Mouse (Mus musculus) macrophage (primary cell): ENCODE measurements around the gene Lrp5. TPM values are rescaled to one million over a fixed set of nuclear protein-coding genes. Genes with fewer than 3 reads are reported as not detected.

Experiments
- H3K27ac ChIP-seq: fragments of 350-480 bp; formaldehyde crosslinking; 2 replicates; pipeline ENCODE4 v1.9.0; 2021
- H3K36me3 ChIP-seq: fragments of 350-480 bp; formaldehyde crosslinking; 2 replicates; pipeline ENCODE4 v1.9.0; 2021; ENCODE audit errors: inconsistent target
- H3K4me3 ChIP-seq: fragments of 350-480 bp; formaldehyde crosslinking; 2 replicates; pipeline ENCODE4 v1.9.0; 2021; ENCODE audit errors: inconsistent target
- H3K79me2 ChIP-seq: fragments of 350-480 bp; formaldehyde crosslinking; 2 replicates; pipeline ENCODE4 v1.9.0; 2021; ENCODE audit errors: inconsistent target
- WGBS: methylation state at CpG from one replicate; pipeline ENCODE4 v1.1.7; 2026; ENCODE audit warnings: inconsistent platforms; ENCODE audit not compliant: missing documents; 5-methylcytosine and 5-hydroxymethylcytosine counted together
- polyA plus RNA-seq: library from polyadenylated mRNA; stranded (reverse); fragments of 250-400 nt; gene quantifications from 3 replicates; pipeline ENCODE4 v1.2.4, GENCODE M21; 2018; ENCODE audit warnings: inconsistent platforms
- total RNA-seq, 78 experiments: library from RNA; depleted of rRNA; stranded (reverse); fragments of 250-400 nt; gene quantifications; 1 replicate in 9 of 78; 2 replicates in 24 of 78; 3 replicates in 43 of 78; 4 replicates in 2 of 78; pipeline ENCODE4 v1.2.4; 2018; ENCODE audit warnings: inconsistent platforms in 56 of 78

Lrp5 gene
- total RNA-seq (2018; cell fraction: chromatin; rRNA removed): 10 to 100 TPM in 22 of 26 experiments, 1 to 10 TPM in 4; 2.6 to 58.2 (median 31.2) TPM
- 10 to 100 TPM; 13.9 to 33.5 (median 24.3) TPM for total RNA-seq (2018; cell fraction: cytosol; rRNA removed)
- total RNA-seq (2018; cell fraction: nucleus; rRNA removed): 10 to 100 TPM; 14.9 to 56.8 (median 34.7) TPM
- polyA plus RNA-seq: 17.5 to 23.7 TPM (median 23.5 TPM) in 3 replicates

DNA sequence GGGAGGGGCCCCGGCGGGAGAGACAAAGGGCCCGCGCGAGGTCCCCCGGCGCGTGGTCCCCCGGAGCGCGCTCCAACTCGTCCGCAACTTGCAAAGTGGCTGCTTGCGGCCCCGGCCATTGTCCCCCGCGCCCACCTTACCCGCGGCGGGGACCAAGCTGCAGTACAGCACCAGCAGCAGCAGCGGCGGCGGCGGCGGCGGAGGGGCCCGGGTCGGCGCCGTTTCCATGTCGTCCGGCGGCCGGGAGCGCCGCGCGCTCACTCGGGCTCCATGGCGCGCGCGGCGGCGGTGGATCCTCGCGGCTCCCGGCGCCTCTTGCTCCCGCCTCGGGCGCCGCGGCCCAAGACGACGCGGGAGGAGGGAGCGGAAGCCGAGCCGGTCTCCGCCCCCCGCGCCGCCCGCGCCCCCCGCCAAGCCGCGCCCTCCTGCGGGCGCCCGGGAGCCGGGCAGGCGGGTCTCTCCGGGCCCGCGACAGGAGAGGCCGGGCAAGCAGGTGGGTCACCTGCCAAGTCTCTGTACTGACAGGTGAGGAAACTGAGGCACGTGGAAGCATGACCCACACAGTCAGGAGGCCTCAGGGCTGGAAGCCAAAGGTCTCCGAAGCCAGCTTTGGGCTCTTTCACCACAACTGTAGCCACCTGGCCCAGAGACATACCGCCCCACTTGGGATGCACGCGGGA, at the start of gene Lrp5:
Gene Lrp5, minus strand, starts transcription at position 350 of the 680 bp plus-strand sequence.
- 2% methylated on average over 49 of the region's 83 CpGs for WGBS
- Histone ChIP-seq H3K4me3 (peak within 1 kb of the TSS; percentile 38), H3K79me2 (peaks cover 44% of the 10 kb centered on the region), H3K36me3 (no peaks in the 10 kb centered on the region), H3K27ac (peak within 1 kb of the TSS; percentile 69)

DNA sequence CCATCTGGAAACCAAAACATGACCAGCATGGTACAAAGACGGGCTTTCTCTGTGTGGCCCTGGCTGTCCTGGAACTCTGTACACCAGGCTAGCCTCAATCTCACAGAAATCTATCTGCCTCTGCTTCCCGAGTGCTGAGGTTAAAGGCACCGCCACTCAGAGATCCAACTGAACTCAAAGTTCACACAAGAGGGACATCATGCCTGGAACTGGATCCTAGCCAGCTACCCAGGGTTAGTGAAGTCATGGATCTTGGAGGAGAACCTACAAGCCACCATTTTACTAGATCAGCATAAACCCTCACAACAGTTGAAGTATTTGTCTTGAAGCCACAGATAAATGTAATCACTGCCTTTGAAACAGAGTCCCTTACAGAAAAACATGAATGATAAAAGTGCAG, 49.6 kb upstream of the Lrp5 start:
- 96% methylated on average over 3 of the region's 3 CpGs for WGBS
- H3K36me3 ChIP-seq: no peaks in the 10 kb centered on the region
- no peak overlapping the region for H3K27ac ChIP-seq
- no peaks in the 10 kb centered on the region for H3K79me2 ChIP-seq
- H3K4me3 ChIP-seq: no peak overlapping the region

DNA sequence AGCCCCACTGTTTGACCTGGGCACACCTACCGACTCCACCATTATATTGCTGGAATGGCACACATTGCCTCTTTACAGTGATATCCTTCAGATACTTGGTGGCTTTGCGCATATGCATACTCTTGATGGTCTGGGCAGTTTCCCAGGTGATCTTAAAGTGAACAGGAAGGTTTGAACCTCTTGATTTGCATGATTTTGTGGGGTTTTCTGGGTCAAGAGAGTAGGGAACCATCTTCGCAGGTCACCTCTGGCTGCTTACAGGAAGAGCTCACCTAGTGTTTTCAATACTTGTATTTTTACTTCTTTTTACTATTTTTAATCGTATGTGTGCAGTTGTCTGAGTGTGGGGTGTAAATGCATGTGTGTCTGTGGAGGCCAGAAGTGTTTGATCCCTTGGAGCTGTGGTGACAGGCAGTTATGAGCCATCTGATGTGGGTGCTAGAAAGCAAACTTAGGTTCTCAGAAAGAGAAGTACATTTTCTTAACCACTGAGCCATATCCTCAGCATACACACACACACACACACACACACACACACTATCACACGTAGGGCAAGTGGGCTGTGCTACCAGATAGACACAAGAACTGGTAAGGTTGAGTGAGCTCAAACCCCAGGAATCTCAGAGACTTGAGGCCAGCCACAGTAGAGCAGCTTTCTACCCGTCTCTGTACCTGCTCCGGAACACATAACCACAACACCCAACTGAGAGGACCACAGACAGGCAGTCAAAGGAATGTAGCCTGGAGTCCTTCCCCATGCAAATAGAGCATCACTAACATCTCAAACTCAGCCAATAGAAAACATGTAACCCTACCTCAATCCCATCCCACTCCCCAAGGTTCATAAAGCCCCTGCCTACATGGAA, 44.6 kb upstream of the Lrp5 start:
- Histone ChIP-seq H3K79me2 (no peaks in the 10 kb centered on the region), H3K4me3 (no peak overlapping the region), H3K36me3 (no peaks in the 10 kb centered on the region), H3K27ac (no peak overlapping the region)
- WGBS: 59% methylated on average over 6 of the region's 7 CpGs

DNA sequence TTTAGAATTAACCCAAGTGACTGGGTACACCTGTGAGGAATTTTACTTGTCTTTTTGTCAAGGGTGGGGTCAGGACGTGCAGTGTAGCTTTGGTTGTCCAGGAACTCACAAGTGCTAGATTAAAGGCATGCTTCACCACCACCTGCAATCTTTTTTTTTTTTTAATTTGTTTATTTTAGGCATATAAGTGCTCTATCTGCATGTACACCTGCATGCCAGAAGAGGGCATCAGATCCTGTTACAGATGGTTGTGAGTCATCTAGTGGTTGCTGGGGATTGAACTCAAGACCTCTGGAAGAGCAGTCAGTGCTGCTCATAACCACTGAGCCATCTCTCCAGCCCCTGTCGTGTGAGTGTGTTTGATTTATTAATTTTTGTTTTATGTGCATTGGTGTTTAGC, 42.5 kb upstream of the Lrp5 start:
- 92% methylated on average over 2 of the region's 2 CpGs for WGBS
- no peaks in the 10 kb centered on the region for H3K36me3 ChIP-seq
- H3K27ac ChIP-seq: no peak overlapping the region
- H3K79me2 ChIP-seq: no peaks in the 10 kb centered on the region
- H3K4me3 ChIP-seq: no peak overlapping the region

DNA sequence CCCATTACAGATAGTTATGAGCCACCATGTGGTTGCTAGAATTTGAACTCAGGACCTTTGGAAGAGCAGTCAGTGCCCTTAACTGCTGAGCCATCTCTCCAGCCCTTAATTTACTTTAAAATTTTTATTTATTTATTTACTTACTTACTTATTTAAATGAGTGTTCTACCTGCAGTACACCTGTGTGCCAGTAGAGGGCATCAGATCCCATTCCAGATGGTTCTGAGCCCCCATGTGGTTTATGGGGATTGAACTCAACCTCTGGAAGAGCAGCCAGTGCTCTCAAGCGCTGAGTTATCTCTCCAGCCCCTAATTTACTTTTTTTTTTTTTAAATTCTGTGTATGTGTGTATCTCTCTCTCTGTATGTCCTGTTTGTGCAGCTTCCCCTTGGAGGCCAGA, 38.4 kb upstream of the Lrp5 start:
- H3K27ac ChIP-seq: no peak overlapping the region
- H3K4me3 ChIP-seq: no peak overlapping the region
- 0% methylated on average over 1 of the region's 1 CpGs for WGBS
- H3K36me3 ChIP-seq: no peaks in the 10 kb centered on the region
- no peaks in the 10 kb centered on the region for H3K79me2 ChIP-seq

DNA sequence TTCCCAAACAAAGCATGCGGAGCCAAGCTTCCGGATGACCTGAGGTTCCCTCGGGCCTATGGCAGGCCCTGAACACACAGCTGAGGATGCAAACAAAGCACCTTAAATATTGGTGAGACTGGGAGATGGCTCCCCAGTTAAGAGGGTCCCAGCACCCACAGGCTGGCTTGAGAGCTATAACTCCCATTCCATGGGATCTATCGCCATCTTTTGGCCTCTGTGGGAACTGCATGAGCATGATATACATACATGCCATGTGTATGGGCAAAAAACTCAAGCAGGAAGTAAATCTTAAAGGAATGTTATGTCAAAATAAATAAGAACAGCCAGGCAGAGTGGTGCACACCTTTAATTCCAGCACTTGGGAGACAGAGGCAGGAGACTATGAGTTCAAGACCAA, 37.5 kb upstream of the Lrp5 start:
- Histone ChIP-seq H3K27ac (no peak overlapping the region), H3K36me3 (no peaks in the 10 kb centered on the region), H3K79me2 (no peaks in the 10 kb centered on the region), H3K4me3 (no peak overlapping the region)
- 79% methylated on average over 4 of the region's 4 CpGs for WGBS

DNA sequence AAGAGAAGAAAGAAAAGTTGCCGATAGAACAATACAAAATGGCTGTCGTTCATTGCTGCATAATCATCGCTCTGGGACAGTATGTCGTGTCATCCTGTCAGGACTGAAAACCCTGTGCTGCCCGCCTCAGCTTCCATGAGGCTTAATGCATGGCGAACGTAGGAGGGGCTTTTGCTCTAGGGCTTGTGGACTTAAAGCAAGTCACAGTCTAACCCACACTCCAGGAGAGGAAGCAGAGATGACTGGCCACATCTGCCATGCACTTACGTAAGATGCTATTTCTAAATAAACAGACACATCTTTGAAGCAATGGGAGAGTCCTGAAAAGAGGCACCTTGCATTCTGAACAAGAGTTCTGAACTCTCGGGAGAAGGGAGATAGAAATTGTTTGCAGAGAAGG, 36.8 kb upstream of the Lrp5 start:
- no peaks in the 10 kb centered on the region for H3K36me3 ChIP-seq
- WGBS: 54% methylated on average over 9 of the region's 9 CpGs
- H3K27ac ChIP-seq: no peak overlapping the region
- no peaks in the 10 kb centered on the region for H3K79me2 ChIP-seq
- no peak overlapping the region for H3K4me3 ChIP-seq

DNA sequence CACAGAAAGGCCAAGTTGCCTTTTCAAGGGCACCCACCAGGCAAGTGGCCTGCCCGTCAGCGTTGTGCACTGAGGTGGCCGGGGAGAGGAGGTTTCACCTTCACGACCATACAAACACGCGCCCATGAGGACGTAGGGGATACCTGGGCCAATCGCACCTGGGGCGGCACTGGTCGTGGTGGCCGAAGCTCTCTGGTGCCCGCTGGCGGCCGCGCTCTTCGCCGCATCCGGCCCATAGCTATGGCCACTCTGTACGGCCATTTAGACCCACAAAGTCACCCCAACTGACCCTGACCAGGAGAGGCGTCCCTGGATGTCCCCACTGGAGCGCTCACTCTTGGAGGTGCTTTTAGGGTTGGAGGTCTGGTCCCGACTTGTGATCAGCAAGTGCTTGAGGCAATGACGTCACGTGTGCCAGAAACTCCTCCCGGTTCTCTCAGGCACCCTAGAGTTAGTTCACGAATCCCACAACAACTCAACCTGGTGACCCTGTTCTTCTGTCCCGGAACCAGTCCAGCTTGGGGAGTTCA, 33.1 kb upstream of the Lrp5 start:
- no peak overlapping the region for H3K27ac ChIP-seq
- peak overlapping the region; percentile 22; the same call in 1 of the 2 replicates for H3K4me3 ChIP-seq
- WGBS: under 1% methylated on average over 26 of the region's 27 CpGs
- no peaks in the 10 kb centered on the region for H3K79me2 ChIP-seq
- no peaks in the 10 kb centered on the region for H3K36me3 ChIP-seq

DNA sequence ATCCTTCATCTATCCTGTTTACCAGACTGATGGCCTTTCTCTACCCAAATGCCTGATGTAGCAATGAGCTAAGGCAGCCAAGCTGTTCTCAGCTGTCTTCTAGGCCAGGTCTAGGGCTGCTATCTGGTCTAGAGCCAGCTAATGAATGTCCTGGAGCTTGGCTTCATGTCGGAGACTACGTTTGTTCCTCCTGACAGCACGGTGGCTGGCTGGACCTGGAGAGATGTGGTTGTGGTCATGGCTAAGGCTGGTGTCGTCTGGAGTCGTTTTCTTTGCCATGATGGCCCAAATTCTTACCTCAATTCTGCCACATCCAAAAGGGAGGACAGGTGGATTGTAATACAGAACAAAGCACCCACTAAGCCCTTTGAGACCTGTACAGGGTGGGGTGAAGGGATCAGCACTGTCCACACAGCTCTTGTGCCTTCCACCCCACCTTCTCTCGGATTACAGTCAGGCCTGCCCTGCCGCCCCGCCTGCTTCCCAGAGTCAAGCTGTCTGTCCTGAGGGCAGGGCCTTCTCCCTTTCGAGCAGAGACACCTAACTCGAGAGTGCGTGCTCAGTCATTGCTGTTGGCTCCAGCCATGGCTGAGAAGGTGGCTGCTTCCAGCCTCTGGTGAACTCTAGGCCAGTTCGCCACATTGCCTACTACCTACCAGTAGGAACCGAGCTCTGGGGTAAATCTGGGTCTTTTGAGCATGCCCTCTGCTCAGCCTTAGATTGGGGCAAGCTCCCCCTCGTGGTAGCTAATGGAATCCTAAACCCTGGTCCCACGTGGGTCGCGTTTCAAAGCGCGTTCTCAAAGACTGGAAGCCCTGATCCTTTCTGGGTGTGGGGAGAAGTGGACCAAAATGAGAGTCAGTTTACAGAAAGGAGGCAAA, 32.4 kb upstream of the Lrp5 start:
- 51% methylated on average over 19 of the region's 19 CpGs for WGBS
- H3K4me3 ChIP-seq: peak overlapping the region; percentile 22; the same call in 1 of the 2 replicates
- H3K79me2 ChIP-seq: no peaks in the 10 kb centered on the region
- H3K27ac ChIP-seq: no peak overlapping the region
- no peaks in the 10 kb centered on the region for H3K36me3 ChIP-seq

DNA sequence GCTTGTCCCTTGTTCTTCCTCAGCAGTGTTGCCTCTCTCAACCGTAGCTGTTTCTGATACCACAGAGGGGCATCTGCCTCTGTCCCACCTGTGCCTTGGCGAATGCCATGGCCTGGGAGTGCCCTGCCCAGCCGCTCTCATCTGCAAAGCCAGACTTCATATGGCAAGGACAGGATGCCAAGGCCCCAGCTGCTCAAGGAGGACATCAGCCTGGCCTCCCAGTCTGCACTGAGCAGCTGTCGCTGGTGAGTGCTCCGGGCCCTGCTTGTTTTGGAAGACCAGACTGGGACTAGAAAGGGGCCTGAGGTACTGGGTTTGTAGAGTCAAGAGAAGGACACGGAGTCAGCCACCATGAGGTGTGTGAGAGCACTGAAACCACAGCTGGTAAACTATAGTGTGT, 28.0 kb upstream of the Lrp5 start:
- Histone ChIP-seq H3K79me2 (no peaks in the 10 kb centered on the region), H3K27ac (no peak overlapping the region), H3K36me3 (no peaks in the 10 kb centered on the region), H3K4me3 (no peak overlapping the region)
- 98% methylated on average over 5 of the region's 6 CpGs for WGBS

DNA sequence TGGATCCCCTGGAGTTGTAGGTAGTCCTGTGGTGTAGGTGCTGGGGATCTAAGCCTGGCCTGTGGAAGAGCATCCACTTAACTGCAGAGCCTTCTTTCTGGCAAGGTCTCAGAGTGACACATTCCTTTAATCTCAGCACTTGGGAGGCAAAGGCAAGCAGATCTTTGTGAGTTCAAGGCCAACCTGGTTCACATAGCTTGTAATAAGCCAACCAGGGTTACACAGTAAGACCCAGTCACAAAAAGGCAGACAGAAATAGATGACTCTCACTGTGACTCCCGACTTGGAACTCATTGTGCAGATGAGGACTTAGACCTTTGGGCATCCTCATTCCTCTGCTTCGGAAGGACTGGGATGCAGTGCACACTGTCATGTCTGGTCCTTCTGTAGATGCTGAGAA, 24.1 kb upstream of the Lrp5 start:
- Histone ChIP-seq H3K36me3 (no peaks in the 10 kb centered on the region), H3K4me3 (no peak overlapping the region), H3K27ac (no peak overlapping the region), H3K79me2 (no peaks in the 10 kb centered on the region)
- WGBS: 93% methylated on average over 2 of the region's 2 CpGs

DNA sequence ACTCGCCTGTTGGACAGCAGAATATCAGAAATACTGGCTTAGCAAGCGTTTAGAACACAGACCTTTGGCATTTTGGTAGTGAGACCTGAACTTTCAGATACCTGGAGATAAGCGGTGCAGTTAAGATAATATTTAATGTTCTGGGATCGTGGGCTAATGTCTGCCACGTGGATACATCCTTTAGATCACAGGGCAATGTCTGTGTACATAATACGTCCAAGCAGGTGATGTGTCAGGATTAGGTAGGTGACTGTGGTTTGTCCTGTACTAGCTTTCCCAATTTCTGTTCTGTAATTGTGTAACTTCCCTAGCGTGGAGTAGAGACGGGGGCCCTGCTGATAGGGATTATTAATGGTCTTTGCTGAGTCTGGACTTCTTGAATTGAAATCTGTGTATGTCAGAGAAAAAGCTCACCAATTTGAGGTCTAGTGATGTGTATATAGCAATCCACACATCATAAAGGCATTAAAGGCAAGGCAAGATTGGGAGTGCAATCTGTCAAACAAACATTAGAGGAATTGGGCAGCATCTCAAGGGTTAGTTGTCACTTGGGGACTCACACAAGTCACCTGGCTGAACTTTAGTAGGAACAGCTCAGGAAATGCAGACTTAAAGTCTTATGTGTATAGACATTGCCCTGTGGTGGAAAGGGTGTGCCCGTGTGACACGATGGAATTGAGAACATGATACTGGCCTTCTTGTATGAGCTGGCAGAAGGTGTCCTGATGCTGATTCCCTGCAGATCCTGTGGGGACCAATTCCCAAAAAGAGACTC, 22.8 kb upstream of the Lrp5 start:
- 43% methylated on average over 10 of the region's 10 CpGs for WGBS
- Histone ChIP-seq H3K4me3 (peak overlapping the region; percentile 64), H3K27ac (no peak overlapping the region)

DNA sequence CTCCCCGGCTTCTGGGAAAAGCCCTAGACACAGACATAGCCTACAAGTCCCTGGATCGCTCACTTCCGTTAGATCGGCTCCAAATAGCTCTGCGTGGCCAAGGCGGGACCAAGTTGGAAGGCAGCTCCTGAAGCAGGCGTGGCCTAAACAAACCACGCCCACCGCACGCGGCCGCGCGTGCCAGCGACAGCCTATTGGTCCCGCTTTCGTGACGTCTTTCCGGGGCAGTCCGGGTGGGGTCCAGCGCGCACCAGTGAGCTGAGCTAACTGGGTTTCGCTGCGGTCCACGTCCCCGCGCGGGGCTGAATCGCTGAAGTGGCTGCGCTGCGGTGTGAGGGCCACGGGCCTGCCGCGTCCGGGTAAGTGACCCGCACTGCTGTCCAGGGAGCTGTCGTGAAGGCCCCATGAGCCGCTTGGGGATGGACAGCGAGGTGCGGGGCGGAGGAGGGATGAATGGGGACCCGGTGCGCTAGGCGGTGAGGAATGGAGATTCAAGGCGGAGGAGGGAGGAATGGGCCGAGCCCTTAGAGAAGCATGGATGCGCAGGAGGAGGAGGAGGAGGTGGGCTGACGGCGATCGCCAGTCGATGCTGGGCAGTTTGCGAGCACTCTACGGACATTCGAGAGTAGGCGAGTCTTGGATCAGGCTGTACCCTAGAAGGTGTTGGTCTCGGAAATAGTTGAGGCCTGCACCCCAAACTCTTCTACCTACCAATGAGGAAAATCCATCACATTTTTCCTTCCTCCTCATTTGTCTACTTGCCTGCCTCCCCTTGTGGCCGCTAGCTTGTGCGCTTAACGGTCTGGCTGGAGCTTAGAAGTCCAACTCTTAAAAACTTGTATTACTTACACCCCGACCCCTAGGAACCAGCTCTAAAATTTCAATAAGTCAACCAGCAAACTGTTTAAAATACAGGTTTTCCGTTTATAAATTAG, 22.0 kb upstream of the Lrp5 start, which contains the start of gene 1810055G02Rik:
Gene 1810055G02Rik, plus strand, starts transcription at position 216 of the 935 bp plus-strand sequence.
- 1% methylated on average over 60 of the region's 61 CpGs for WGBS
- H3K27ac ChIP-seq: peak within 1 kb of the TSS; percentile 43
- peak within 1 kb of the TSS; percentile 64 for H3K4me3 ChIP-seq
- H3K79me2 ChIP-seq: no peaks in the 10 kb centered on the region
- H3K36me3 ChIP-seq: no peaks in the 10 kb centered on the region

More for the DNA sequence above, 22.8 kb upstream of the Lrp5 start:
- no peaks in the 10 kb centered on the region for H3K36me3 ChIP-seq
- no peaks in the 10 kb centered on the region for H3K79me2 ChIP-seq
